Mouse (Mus musculus) heart, adult 2 months (tissue): ENCODE results near the gene Acpp.

Source experiments
- CTCF ChIP-seq: fragments of 200-600 bp; IDR thresholded peaks from 2 replicates; pipeline ENCODE4 v1.8.1; 2022; ENCODE audit warnings: antibody characterized with exemption, mild to moderate bottlenecking, moderate library complexity
- EP300 ChIP-seq: fragments of 200-500 bp; IDR thresholded peaks from 2 replicates; pipeline ENCODE4 v1.6.1; 2011; ENCODE audit warnings: low read depth, low read length, control low read depth; ENCODE audit not compliant: insufficient read depth

GRCm38 (mm10) chr9:104254408-104255180, 83.0 kb downstream of the Acpp start:
- TF ChIP-seq CTCF (no peak), EP300 (no peak)
